Mouse (Mus musculus): ENCODE data around the gene Parp16.
"Not testable (repeated sequence)": the region's sequence is repeated elsewhere in the genome, so short reads cannot be mapped to it uniquely, and the experiment has no call there.

GRCm38 (mm10) chr9:65288252-65288651, 93.1 kb downstream of the Parp16 start:
- TF ChIP-seq POLR2A (IDR thresholded peaks at IDR 0.05; ENCODE audit: borderline replicate concordance, low read depth, low read length); CTCF (IDR thresholded peaks at IDR 0.05; ENCODE audit: low read depth, low read length): not testable (repeated sequence)
